Comparison of ENCODE assay signal across 20 mouse cellular contexts in genomic region chr1:43548749-43549148, GRCm38 (mm10).
DNase-seq lines count a peak whose midpoint lies in the region; ATAC-seq and TF ChIP-seq lines count a peak whose summit lies in the region.
"Had no signal": no experiment of that assay in that cellular context is flagged by ENCODE, and none has a peak within 500 bp of the region (broad histone marks: within the 10 kb centered on the region; RNA-seq: fewer than 3 reads in every experiment).

No protein-coding gene starts in this region.

- H3K4me2 ChIP-seq in limb, embryonic 12.5 days = no peak overlapping the region
- H3K4me2 ChIP-seq in liver, embryonic 15.5 days = no peak overlapping the region
- H3K4me2 ChIP-seq: forebrain, embryonic 13.5 days; heart, embryonic 12.5 days; midbrain, embryonic 12.5 days had no signal

- ATAC-seq in limb, embryonic 12.5 days (ENCODE audit: insufficient number of reproducible peaks, insufficient read depth, low FRiP score, low TSS enrichment, low read depth) = peak; percentile 35; the same call in 1 of the 2 replicates
- no peak for ATAC-seq in liver, embryonic 15.5 days (ENCODE audit: insufficient read depth)
- ATAC-seq: forebrain, embryonic 13.5 days; inflammation-experienced regulatory T-cells, adult 6 months had no signal

- H3K27ac ChIP-seq in gastrocnemius, adult 2 months = peak overlapping the region; percentile 6; the same call in 1 of the 2 replicates
- peak overlapping the region; percentile 66; the same call in 1 of the 2 replicates for H3K27ac ChIP-seq in limb, embryonic 12.5 days
- H3K27ac ChIP-seq in limb, embryonic 10.5 days = no peak overlapping the region; the same call in 1 of the 2 replicates
- peak overlapping the region; percentile 53; the same call in 1 of the 2 replicates for H3K27ac ChIP-seq in liver, embryonic 15.5 days (replicated peaks)
- H3K27ac ChIP-seq: forebrain, embryonic 13.5 days; midbrain, embryonic 12.5 days; stomach, postnatal 0 days had no signal

- no peak for DNase-seq in gastrocnemius, adult 2 months
- no peak for DNase-seq in gastrocnemius, adult 18-20 months (ENCODE audit: low spot score)
- DNase-seq in limb, embryonic 10.5 days (ENCODE audit: low spot score) = no peak
- peak; percentile 47 for DNase-seq in fibroblast of lung, adult 2 months (ENCODE audit: low read depth)
- no peak for DNase-seq in right cerebral cortex, postnatal 14 days
- no peak for DNase-seq in right cerebral cortex, postnatal 10 days (ENCODE audit: low spot score in 2 of 2)
- DNase-seq: cerebellum, adult 11-12 months; cerebellum, postnatal 10 days; gastrocnemius, postnatal 10 days; heart, postnatal 10 days; kidney, adult 9 months; lung, adult 2 months; lung, postnatal 14 days had no signal

- H3K9me3 ChIP-seq in limb, embryonic 12.5 days = no peaks in the 10 kb centered on the region
- no peaks in the 10 kb centered on the region for H3K9me3 ChIP-seq in limb, embryonic 10.5 days (replicated peaks)
- no peaks in the 10 kb centered on the region for H3K9me3 ChIP-seq in liver, embryonic 15.5 days (replicated peaks)
- H3K9me3 ChIP-seq: forebrain, embryonic 13.5 days; heart, embryonic 12.5 days; midbrain, embryonic 12.5 days had no signal

- H3K27me3 ChIP-seq in limb, embryonic 12.5 days = no peaks in the 10 kb centered on the region
- H3K27me3 ChIP-seq in limb, embryonic 10.5 days (ENCODE audit: low read depth, poor library complexity, severe bottlenecking) = no peaks in the 10 kb centered on the region
- no peaks in the 10 kb centered on the region for H3K27me3 ChIP-seq in liver, embryonic 15.5 days
- H3K27me3 ChIP-seq: forebrain, embryonic 13.5 days; heart, embryonic 12.5 days; midbrain, embryonic 12.5 days had no signal

- intact Hi-C loops in gastrocnemius, adult 2 months (cut with DNase I) = no loop called here

- H3K4me3 ChIP-seq in gastrocnemius, adult 2 months = no peak overlapping the region
- H3K4me3 ChIP-seq in limb, embryonic 12.5 days (replicated peaks) = no peak overlapping the region
- no peak overlapping the region for H3K4me3 ChIP-seq in limb, embryonic 10.5 days
- H3K4me3 ChIP-seq in liver, embryonic 15.5 days (replicated peaks) = no peak overlapping the region
- H3K4me3 ChIP-seq: forebrain, embryonic 13.5 days; heart, embryonic 12.5 days; midbrain, embryonic 12.5 days had no signal

- H3K9ac ChIP-seq in limb, embryonic 12.5 days (replicated peaks) = no peak overlapping the region
- H3K9ac ChIP-seq in liver, embryonic 15.5 days = no peak overlapping the region
- H3K9ac ChIP-seq: forebrain, embryonic 13.5 days; heart, embryonic 12.5 days; midbrain, embryonic 12.5 days had no signal

- no peak for TF ChIP-seq CTCF in gastrocnemius, adult 2 months (IDR thresholded peaks at IDR 0.05)

- 19% methylated on average over 5 of the region's 5 CpGs for WGBS in limb, embryonic 12.5 days
- WGBS in limb, embryonic 10.5 days = 55% methylated on average over 5 of the region's 5 CpGs
- WGBS in liver, embryonic 15.5 days (ENCODE audit: insufficient replicate concordance) = 69% methylated on average over 5 of the region's 5 CpGs

- peaks cover 19% of the 10 kb centered on the region for H3K4me1 ChIP-seq in limb, embryonic 12.5 days (replicated peaks)
- H3K4me1 ChIP-seq in limb, embryonic 10.5 days = peaks cover 14% of the 10 kb centered on the region
- peaks cover 46% of the 10 kb centered on the region for H3K4me1 ChIP-seq in liver, embryonic 15.5 days (replicated peaks)
- H3K4me1 ChIP-seq: forebrain, embryonic 13.5 days had no signal

- peaks cover 6% of the 10 kb centered on the region for H3K36me3 ChIP-seq in limb, embryonic 12.5 days
- peaks cover 26% of the 10 kb centered on the region for H3K36me3 ChIP-seq in limb, embryonic 10.5 days
- peaks cover 3% of the 10 kb centered on the region; the same call in 1 of the 2 replicates for H3K36me3 ChIP-seq in liver, embryonic 15.5 days (replicated peaks)
